In the genomic region with DNA sequence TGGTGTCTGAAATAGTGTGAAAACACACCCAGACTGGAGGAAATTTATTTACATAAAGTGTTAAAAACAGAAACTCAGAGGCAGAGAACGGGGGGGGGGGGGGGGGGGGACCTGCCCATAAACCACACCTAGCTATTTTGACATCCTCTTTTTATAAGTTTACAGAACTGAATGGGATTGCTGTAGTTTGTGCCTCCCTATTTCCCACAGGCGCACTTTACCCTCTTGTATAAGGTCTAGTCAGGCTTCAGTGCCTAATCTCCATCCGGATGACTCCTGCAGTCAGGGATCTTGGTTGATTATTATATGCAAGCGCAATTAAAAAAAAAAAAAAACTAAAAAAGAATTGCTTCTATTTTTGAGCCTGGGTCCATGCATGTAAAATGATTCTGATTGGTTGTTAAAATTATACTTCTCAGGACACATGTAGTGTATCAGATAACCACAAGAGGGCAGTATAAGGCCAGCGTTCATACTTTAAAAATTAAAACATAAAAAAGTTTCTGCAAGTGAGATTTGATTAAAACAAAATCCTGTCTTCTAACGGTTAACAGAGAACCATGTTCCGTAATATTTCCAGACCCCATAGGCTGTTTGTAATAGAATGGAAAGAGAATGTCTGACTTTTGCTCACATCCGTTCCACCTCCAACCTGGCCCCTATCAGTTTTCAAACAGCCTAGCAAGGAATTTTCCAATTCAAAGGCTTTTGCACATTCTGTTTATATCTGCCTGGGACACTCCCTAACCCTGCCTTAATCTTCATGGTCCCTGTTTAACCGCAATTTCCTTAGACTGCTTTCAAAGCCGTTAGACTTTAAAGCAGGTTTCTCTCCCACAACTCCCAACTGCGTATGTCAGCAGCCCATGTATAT, we compare ENCODE assay signal across 8 mouse cellular contexts.
DNase-seq lines count a peak whose midpoint lies in the region; ATAC-seq lines count a peak whose summit lies in the region.

No protein-coding gene starts in this region.

- peak; percentile 52; the same call in 1 of the 2 replicates for ATAC-seq in forebrain, embryonic 14.5 days
- peak; percentile 97 for ATAC-seq in megakaryocyte-erythroid progenitor cell, adult 5-6 weeks (replicated peaks; ENCODE audit: low FRiP score, low TSS enrichment, poor library complexity, severe bottlenecking)

- no peak overlapping the region for H3K9ac ChIP-seq in forebrain, embryonic 14.5 days (ENCODE audit: low read length)

- H3K9me3 ChIP-seq in forebrain, embryonic 14.5 days (replicated peaks; ENCODE audit: control insufficient read depth, low read length) = no peaks in the 10 kb centered on the region

- no peaks in the 10 kb centered on the region for H3K36me3 ChIP-seq in forebrain, embryonic 14.5 days (ENCODE audit: control insufficient read depth, insufficient read depth, low read length)

- no peak overlapping the region for H3K4me2 ChIP-seq in forebrain, embryonic 14.5 days (ENCODE audit: low read length)

- DNase-seq in left cerebral cortex, adult 11 months (ENCODE audit: low spot score) = peak; percentile 9
- DNase-seq in left cerebral cortex, adult 8-10 months (ENCODE audit: low spot score in 2 of 2) = no peak
- DNase-seq in adipocyte (ENCODE audit: low spot score) = peak; percentile 16
- peak; percentile 65 for DNase-seq in forebrain, embryonic 14.5 days (ENCODE audit: low spot score)
- DNase-seq in frontal cortex, postnatal 25 days (ENCODE audit: low spot score in 2 of 2) = no peak
- no peak for DNase-seq in gastrocnemius, postnatal 25 days
- no peak for DNase-seq in right cerebral cortex, postnatal 10 days (ENCODE audit: low spot score in 2 of 2)

- no peaks in the 10 kb centered on the region for H3K27me3 ChIP-seq in forebrain, embryonic 14.5 days (replicated peaks; ENCODE audit: control insufficient read depth, insufficient read depth, low read length)

- no peak overlapping the region for H3K27ac ChIP-seq in forebrain, embryonic 14.5 days (ENCODE audit: low read depth, low read length)

- WGBS in forebrain, embryonic 14.5 days = 47% methylated on average over 11 of the region's 11 CpGs

- no peaks in the 10 kb centered on the region for H3K4me1 ChIP-seq in forebrain, embryonic 14.5 days (ENCODE audit: control insufficient read depth, insufficient read depth, low read length)

- no peak overlapping the region for H3K4me3 ChIP-seq in forebrain, embryonic 14.5 days (ENCODE audit: low read depth, low read length)

Comparison
In these comparisons a context has a peak if more than half of its experiments do, and no peak if none do; other contexts are left out.
1. DNase-seq: peak in left cerebral cortex, adult 11 months (single experiment), adipocyte (single experiment) and forebrain, embryonic 14.5 days (single experiment); none in left cerebral cortex, adult 8-10 months (0 of 2), frontal cortex, postnatal 25 days (0 of 2), gastrocnemius, postnatal 25 days (single experiment) and right cerebral cortex, postnatal 10 days (0 of 2).